Mouse (Mus musculus): Measurements from ENCODE around the gene Grhpr.
"Not testable (repeated sequence)": the region's sequence is repeated elsewhere in the genome, so short reads cannot be mapped to it uniquely, and the experiment has no call there.

The Grhpr gene

GRCm38 (mm10) chr4:45013537-45013936 is 32.3 kb downstream of the Grhpr start:
- DNase-seq (ENCODE audit: low read depth, low spot score), result no peak

GRCm38 (mm10) chr4:45015615-45016014 is 34.4 kb downstream of the Grhpr start:
- DNase-seq (ENCODE audit: low read depth, low spot score), result peak; percentile 55

GRCm38 (mm10) chr4:45018452-45018980 is 37.3 kb downstream of the Grhpr start, which contains the start of gene Polr1e:
Polr1e (plus strand) TSS chr4:45018583.
- DNase-seq (ENCODE audit: low read depth, low spot score), result peak; percentile 92

- no peak for DNase-seq (ENCODE audit: low read depth, low spot score)
Measured at GRCm38 (mm10) chr4:45019009-45019408, 37.8 kb downstream of the Grhpr start.

GRCm38 (mm10) chr4:45026459-45026858 is 45.3 kb downstream of the Grhpr start:
- DNase-seq (ENCODE audit: low read depth, low spot score), result no peak

GRCm38 (mm10) chr4:45032586-45032985 is 51.4 kb downstream of the Grhpr start:
- no peak for DNase-seq (ENCODE audit: low read depth, low spot score)

GRCm38 (mm10) chr4:45034693-45035628 is 53.8 kb downstream of the Grhpr start:
- DNase-seq (ENCODE audit: low read depth, low spot score), result no peak

GRCm38 (mm10) chr4:45036048-45036447 is 54.9 kb downstream of the Grhpr start:
- no peak for DNase-seq (ENCODE audit: low read depth, low spot score)

- no peak for DNase-seq (ENCODE audit: low read depth, low spot score)
Measured at GRCm38 (mm10) chr4:45036571-45036970, 55.4 kb downstream of the Grhpr start.

GRCm38 (mm10) chr4:45037455-45038410 is 56.5 kb downstream of the Grhpr start:
- no peak for DNase-seq (ENCODE audit: low read depth, low spot score)

GRCm38 (mm10) chr4:45038879-45039278 is 57.7 kb downstream of the Grhpr start:
- DNase-seq (ENCODE audit: low read depth, low spot score), result not testable (repeated sequence)

GRCm38 (mm10) chr4:45039546-45039945 is 58.4 kb downstream of the Grhpr start:
- not testable (repeated sequence) for DNase-seq (ENCODE audit: low read depth, low spot score)

Data from forelimb bud, embryonic 11.5 days (tissue).